Mouse (Mus musculus) liver, postnatal 0 days (tissue): ENCODE measurements at regions not wholly inside any gene's neighbourhood (a gene's known extent, or its start where the extent isn't known, plus 50 kb on each side); places are given as distances from the start of the nearest gene placed in this dataset.

Experiments
- ATAC-seq: fragments of 200-750 bp; cut with Nextera tagmentation; 2 replicates; pipeline ENCODE4 v1.8.0; 2017; ENCODE audit warnings: mild to moderate bottlenecking, moderate library complexity
- DNase-seq: peaks from one replicate; pipeline ENCODE4 v3.0.0-alpha.2; 2016
- H3K27ac ChIP-seq: fragments of 300-500 bp; sonication (generic); 2 replicates; pipeline ENCODE4 v1.5.1; 2014; ENCODE audit warnings: antibody characterized with exemption, moderate library complexity, mild to moderate bottlenecking, low read depth
- H3K27me3 ChIP-seq: fragments of 300-500 bp; sonication (generic); 2 replicates; pipeline ENCODE4 v1.6.1; 2014; ENCODE audit warnings: low read length, control low read depth, mixed read lengths; ENCODE audit not compliant: insufficient read depth
- H3K36me3 ChIP-seq: fragments of 300-500 bp; sonication (generic); replicated peaks from 2 replicates; pipeline ENCODE4 v1.6.1; 2014; ENCODE audit warnings: mild to moderate bottlenecking, control low read depth, low read length, moderate library complexity, mixed read lengths; ENCODE audit not compliant: insufficient read depth
- H3K4me1 ChIP-seq: fragments of 300-500 bp; sonication (generic); 2 replicates; pipeline ENCODE4 v1.6.1; 2014; ENCODE audit warnings: antibody characterized with exemption, mild to moderate bottlenecking, control low read depth; ENCODE audit not compliant: insufficient read depth
- H3K4me2 ChIP-seq: fragments of 300-500 bp; sonication (generic); 2 replicates; pipeline ENCODE4 v1.6.1; 2014; ENCODE audit warnings: low read depth, mild to moderate bottlenecking, low read length, moderate library complexity, mixed read lengths
- H3K4me3 ChIP-seq: fragments of 300-500 bp; sonication (generic); 2 replicates; pipeline ENCODE4 v1.5.1; 2014; ENCODE audit warnings: low read depth, low read length
- H3K9ac ChIP-seq: fragments of 300-500 bp; sonication (generic); replicated peaks from 2 replicates; pipeline ENCODE4 v1.6.1; 2014; ENCODE audit warnings: mild to moderate bottlenecking, moderate library complexity
- H3K9me3 ChIP-seq: fragments of 300-500 bp; sonication (generic); 2 replicates; pipeline ENCODE4 v1.6.1; 2016; ENCODE audit warnings: mild to moderate bottlenecking, control low read depth, low read length, mixed read lengths
- CTCF ChIP-seq: sonication (generic); IDR thresholded peaks from 2 replicates; pipeline ENCODE4 v1.5.1; 2016; ENCODE audit warnings: antibody characterized with exemption, low read depth
- EP300 ChIP-seq: IDR thresholded peaks from 2 replicates; pipeline ENCODE4 v1.6.1; 2016; ENCODE audit warnings: antibody characterized with exemption, low read depth, mild to moderate bottlenecking
- WGBS: fragments of 180-500 bp; shearing (Covaris S2); extraction: QIAGEN DNeasy Blood & Tissue Kit; methylation state at CpG from one replicate; pipeline ENCODE4 v1.1.7; 2014; ENCODE audit not compliant: insufficient replicate concordance; 5-methylcytosine and 5-hydroxymethylcytosine counted together

- Histone ChIP-seq H3K9ac (no peak overlapping the region), H3K27ac (no peak overlapping the region)
- DNase-seq = no peak
Measured at GRCm38 (mm10) chr1:71767076-71767475, 114.1 kb upstream of the Fn1 start.

GRCm38 (mm10) chr1:71764951-71765350 lies 112.0 kb upstream of the Fn1 start:
- Histone ChIP-seq H3K27me3 (no peaks in the 10 kb centered on the region), H3K4me1 (no peaks in the 10 kb centered on the region), H3K9me3 (no peaks in the 10 kb centered on the region), H3K4me3 (no peak overlapping the region), H3K9ac (no peak overlapping the region), H3K27ac (no peak overlapping the region), H3K4me2 (no peak overlapping the region), H3K36me3 (no peaks in the 10 kb centered on the region)
- no peak for TF ChIP-seq CTCF
- no peak for TF ChIP-seq EP300
- WGBS = 69% methylated on average over 6 of the region's 6 CpGs
- no peak for ATAC-seq
- no peak for DNase-seq

More at GRCm38 (mm10) chr1:71767076-71767475, 114.1 kb upstream of the Fn1 start:
- H3K4me2 ChIP-seq = no peak overlapping the region
- no peak for ATAC-seq
- no peaks in the 10 kb centered on the region for H3K27me3 ChIP-seq
- no peak overlapping the region for H3K4me3 ChIP-seq
- TF ChIP-seq CTCF (no peak), EP300 (no peak)
- WGBS = 67% methylated on average over 5 of the region's 5 CpGs
- H3K36me3 ChIP-seq = no peaks in the 10 kb centered on the region
- H3K9me3 ChIP-seq = no peaks in the 10 kb centered on the region
- no peaks in the 10 kb centered on the region for H3K4me1 ChIP-seq

- ATAC-seq = no peak
Measured at GRCm38 (mm10) chr1:71763530-71763929, 110.5 kb upstream of the Fn1 start.

GRCm38 (mm10) chr1:71760342-71760741 lies 107.3 kb upstream of the Fn1 start:
- H3K9ac ChIP-seq = no peak overlapping the region
- H3K9me3 ChIP-seq = no peaks in the 10 kb centered on the region
- H3K27me3 ChIP-seq = no peaks in the 10 kb centered on the region
- ATAC-seq (no peak), DNase-seq (no peak)
- no peak overlapping the region for H3K27ac ChIP-seq
- H3K36me3 ChIP-seq = no peaks in the 10 kb centered on the region
- H3K4me2 ChIP-seq = no peak overlapping the region
- H3K4me3 ChIP-seq = no peak overlapping the region
- whole genome bisulfite sequencing = 51% methylated on average over 2 of the region's 2 CpGs
- no peaks in the 10 kb centered on the region for H3K4me1 ChIP-seq
- no peak for TF ChIP-seq CTCF
- no peak for TF ChIP-seq EP300

More at GRCm38 (mm10) chr1:71763530-71763929, 110.5 kb upstream of the Fn1 start:
- no peak overlapping the region for H3K9ac ChIP-seq
- no peaks in the 10 kb centered on the region for H3K36me3 ChIP-seq
- no peak overlapping the region for H3K4me3 ChIP-seq
- H3K27me3 ChIP-seq = no peaks in the 10 kb centered on the region
- DNase-seq = no peak
- TF ChIP-seq EP300 (no peak), CTCF (no peak)
- no peak overlapping the region for H3K4me2 ChIP-seq
- H3K9me3 ChIP-seq = no peaks in the 10 kb centered on the region
- no peaks in the 10 kb centered on the region for H3K4me1 ChIP-seq
- no peak overlapping the region for H3K27ac ChIP-seq
- WGBS = 73% methylated on average over 2 of the region's 2 CpGs

GRCm38 (mm10) chr1:71757236-71757635 lies 104.2 kb upstream of the Fn1 start:
- H3K27me3 ChIP-seq = no peaks in the 10 kb centered on the region
- H3K4me2 ChIP-seq = no peak overlapping the region
- 59% methylated on average over 5 of the region's 5 CpGs for WGBS
- ATAC-seq (no peak), DNase-seq (no peak)
- H3K4me3 ChIP-seq = no peak overlapping the region
- H3K9ac ChIP-seq = no peak overlapping the region
- H3K27ac ChIP-seq = no peak overlapping the region
- H3K9me3 ChIP-seq = no peaks in the 10 kb centered on the region
- H3K36me3 ChIP-seq = no peaks in the 10 kb centered on the region
- TF ChIP-seq EP300 = no peak
- TF ChIP-seq CTCF = no peak
- no peaks in the 10 kb centered on the region for H3K4me1 ChIP-seq

GRCm38 (mm10) chr1:71756159-71756558 lies 103.2 kb upstream of the Fn1 start:
- no peaks in the 10 kb centered on the region for H3K9me3 ChIP-seq
- no peak overlapping the region for H3K9ac ChIP-seq
- no peak for DNase-seq

GRCm38 (mm10) chr1:71755435-71755834 lies 102.4 kb upstream of the Fn1 start:
- H3K4me1 ChIP-seq = no peaks in the 10 kb centered on the region
- no peak overlapping the region for H3K4me2 ChIP-seq
- WGBS = 66% methylated on average over 9 of the region's 9 CpGs
- no peak overlapping the region for H3K9ac ChIP-seq
- H3K27me3 ChIP-seq = no peaks in the 10 kb centered on the region
- no peak overlapping the region for H3K27ac ChIP-seq
- no peak for ATAC-seq
- H3K9me3 ChIP-seq = no peaks in the 10 kb centered on the region
- no peaks in the 10 kb centered on the region for H3K36me3 ChIP-seq
- DNase-seq = no peak
- TF ChIP-seq CTCF (no peak), EP300 (no peak)
- no peak overlapping the region for H3K4me3 ChIP-seq

More at GRCm38 (mm10) chr1:71756159-71756558, 103.2 kb upstream of the Fn1 start:
- TF ChIP-seq CTCF = no peak
- TF ChIP-seq EP300 = no peak
- H3K4me1 ChIP-seq = no peaks in the 10 kb centered on the region
- no peak overlapping the region for H3K27ac ChIP-seq
- no peak overlapping the region for H3K4me3 ChIP-seq
- 74% methylated on average over 2 of the region's 2 CpGs for WGBS
- H3K4me2 ChIP-seq = no peak overlapping the region
- ATAC-seq = no peak
- no peaks in the 10 kb centered on the region for H3K27me3 ChIP-seq
- H3K36me3 ChIP-seq = no peaks in the 10 kb centered on the region
